Mouse (Mus musculus): ENCODE measurements around the gene Vwa1.

Vwa1 gene

DNA sequence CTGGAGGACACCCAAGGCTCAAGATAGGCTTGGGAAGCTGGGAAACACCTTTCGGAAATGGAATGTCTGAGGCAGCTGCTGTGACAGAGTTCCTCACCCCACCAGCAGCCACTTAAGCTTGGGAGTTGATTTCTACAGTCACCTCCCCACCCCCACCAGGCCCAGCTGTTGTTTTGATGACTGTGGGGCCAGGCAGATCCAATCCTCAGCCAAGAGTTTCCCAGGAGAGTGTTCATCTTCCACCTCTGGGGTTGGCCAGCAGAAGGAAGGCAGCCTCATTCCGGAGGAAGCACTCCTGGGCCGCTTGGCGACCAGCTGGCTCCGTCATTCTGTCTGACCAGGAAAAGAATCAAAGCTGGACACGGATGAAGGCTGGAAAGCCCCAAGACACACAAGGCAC, 6.4 kb upstream of the Vwa1 start:
- in situ Hi-C loops (cut with MboI; ENCODE audit: low sequenced_read_pairs): no loop called here

DNA sequence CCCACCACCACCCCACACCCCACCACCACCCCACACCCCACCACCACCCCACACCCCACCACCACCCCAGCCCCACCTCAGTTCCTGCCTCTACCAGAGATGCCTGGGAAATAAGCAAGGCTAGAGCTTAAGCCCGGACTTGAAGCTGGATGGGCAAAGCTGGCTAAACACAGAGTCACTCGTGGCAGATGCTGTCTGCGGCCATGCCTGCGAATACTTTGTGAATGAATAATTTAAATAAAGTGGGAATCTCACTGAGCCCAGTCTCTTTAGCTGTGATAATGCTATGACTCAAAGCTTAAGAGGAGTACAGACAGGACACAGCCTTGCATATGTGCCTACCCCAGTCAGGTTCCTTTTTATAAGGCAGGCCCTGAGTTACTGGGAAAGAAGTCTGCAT, 5.0 kb upstream of the Vwa1 start:
- in situ Hi-C loops (cut with MboI; ENCODE audit: low sequenced_read_pairs): no loop called here

DNA sequence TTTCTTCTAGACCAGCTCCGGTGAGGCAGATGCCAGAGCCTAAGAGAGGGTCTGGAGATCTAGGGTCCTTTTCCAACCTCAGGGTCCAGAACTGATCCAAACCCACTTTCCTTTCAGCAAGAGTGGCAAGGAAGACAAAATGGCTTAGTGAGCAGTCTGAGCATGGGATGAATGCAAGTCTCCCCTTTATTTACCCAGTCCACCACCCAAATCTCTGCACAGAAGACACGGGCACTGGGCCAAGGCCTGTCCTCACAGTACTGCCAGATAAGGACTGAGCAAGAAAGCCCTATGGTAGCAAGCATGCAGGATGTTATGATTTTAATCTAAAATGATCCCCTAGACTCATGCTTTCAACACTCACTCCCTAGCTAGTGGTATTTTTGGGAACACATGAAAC, 3.3 kb upstream of the Vwa1 start:
- in situ Hi-C loops (cut with MboI; ENCODE audit: low sequenced_read_pairs): no loop called here

DNA sequence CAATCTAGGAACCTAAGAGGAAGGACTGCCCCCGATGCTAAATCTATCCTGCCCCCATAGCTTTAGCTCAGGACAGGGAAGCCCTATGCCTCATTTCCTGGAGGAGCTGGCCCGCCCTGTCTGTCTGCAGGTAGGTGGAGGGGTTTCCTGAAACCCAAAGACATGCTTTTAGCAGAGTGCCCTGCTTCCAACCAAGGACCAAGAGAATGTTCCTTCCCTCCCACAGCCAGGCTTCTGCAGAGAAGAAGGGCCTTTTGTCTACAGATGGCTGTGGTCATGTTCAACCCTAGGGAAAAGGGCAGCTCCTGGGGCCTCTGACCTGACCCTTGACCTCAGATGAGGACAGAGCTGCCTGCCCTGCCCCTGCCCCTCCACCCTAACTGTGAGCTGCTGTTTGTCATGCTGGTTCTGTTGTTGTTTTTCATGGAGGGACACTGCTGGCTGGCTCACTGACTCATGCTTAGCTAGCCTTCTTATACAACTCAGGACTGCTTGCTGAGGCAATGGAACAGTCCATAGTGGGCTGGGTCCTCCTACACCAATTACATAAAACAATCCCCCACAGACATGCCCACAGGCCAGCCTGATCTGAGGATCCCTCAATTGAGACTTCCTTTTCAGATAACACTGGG, 2.3 kb upstream of the Vwa1 start:
- in situ Hi-C loops (cut with MboI; ENCODE audit: low sequenced_read_pairs): no loop called here

DNA sequence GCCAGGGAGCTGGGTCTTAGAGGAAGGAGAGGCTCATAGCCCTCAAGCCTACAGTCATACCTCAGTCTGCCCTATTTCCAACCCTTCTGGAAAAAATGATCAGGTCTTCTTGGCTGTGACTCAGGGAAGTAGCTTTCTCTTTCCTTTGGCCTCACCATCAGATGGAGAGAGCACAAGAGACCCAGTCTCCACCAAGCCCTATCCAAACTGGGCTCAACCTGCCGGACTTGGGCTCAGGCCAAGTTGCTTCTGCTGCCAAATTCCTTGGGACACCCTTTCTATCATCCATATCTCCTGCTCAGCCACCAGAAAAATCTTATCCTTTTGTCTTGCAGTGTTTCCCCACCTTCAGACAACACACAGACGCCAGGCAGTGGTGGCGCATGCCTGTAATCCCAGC, 1.4 kb upstream of the Vwa1 start:
- in situ Hi-C loops (cut with MboI; ENCODE audit: low sequenced_read_pairs): no loop called here

DNA sequence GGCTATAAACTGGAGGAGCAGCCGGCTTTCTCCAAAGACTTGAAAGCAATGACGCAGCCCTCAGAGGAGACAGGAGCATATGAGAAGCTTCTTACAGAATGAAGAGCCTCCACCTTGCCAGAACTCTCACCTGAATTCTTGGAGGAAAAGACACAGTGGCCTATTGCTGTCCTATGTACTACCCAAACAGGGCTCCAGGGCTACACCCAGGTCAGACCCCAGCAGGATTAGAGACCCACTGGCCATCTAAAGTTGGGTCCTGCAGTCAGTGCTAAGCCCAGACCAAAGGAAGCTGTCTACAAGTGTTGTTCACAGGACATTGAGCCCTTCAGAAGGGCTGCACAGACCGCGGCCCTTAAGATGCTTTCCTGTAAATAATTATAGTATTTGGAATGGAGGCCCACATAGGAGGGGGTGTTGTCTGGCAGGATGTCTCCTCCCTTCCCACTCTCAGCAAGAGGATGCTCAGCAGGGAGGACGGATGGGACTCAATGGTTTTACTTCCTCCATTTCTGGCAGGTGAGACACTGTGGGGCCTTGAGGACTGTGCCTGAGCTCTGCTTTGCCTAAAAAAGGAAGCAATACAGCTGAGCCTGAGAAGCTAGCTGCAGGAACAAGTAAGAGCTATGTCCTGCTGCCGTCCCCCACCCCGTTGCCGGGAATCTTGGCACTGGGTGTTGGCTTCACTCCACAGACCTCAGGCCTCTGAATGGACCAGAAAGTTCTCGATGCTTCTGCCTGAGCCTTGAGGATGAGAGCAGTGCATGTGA, 658 bp upstream of the Vwa1 start:
- in situ Hi-C loops (cut with MboI; ENCODE audit: low sequenced_read_pairs): no loop called here

DNA sequence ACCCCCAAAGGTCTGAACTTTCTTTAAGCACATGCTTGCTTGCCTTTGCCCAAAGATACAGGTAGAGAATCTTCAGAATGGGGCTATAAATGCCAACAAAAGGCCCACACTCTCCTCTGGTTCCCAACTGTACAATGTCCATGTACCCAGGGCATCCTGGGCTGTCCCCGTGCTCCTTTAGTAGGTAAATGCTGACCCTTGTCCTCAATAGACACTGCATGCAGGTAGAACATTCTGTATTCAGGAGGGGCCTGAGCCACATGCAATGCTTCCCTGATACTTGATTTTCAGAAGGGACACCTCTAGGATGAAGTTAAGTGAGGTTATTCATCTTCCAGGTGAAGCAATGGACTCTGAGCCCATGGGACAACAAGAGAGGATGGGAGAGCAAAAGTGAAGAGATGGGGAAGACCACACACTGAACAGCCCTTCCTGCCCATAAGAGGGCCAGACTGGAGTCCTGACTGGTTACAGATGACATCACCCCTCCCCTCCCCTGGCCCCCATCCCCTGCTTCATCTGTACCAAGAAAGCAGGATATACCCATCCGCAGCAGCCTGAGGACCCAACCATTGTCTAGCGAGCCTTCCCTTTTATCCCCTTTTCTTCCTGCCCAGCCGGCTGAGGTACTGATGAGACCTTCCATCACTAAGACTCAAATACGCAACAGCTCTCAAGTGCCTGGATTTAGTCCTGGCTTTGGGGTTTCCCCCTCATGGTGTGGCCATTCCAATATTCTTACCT, 991 bp downstream of the Vwa1 start:
- in situ Hi-C loops (cut with MboI; ENCODE audit: low sequenced_read_pairs): no loop called here

DNA sequence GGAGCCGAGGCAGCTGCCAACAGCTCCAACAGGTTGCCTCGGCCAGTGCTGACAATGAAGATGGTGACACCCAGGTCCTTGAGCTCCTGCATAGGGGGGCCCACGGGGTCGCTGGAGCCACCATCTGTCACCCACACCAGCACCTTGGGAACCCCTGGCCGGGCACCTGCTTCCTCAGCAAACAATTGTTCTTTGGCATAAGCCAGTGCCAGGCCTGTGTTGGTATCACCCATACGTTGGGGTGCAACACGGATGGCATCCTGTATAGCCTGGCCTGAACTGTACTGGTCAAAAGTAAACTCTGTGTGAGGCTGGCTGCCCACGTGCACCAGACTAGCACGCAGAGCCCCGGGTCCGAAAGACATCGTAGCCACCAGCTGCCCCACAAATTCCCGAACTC, 1.7 kb downstream of the Vwa1 start:
- in situ Hi-C loops (cut with MboI; ENCODE audit: low sequenced_read_pairs): no loop called here

DNA sequence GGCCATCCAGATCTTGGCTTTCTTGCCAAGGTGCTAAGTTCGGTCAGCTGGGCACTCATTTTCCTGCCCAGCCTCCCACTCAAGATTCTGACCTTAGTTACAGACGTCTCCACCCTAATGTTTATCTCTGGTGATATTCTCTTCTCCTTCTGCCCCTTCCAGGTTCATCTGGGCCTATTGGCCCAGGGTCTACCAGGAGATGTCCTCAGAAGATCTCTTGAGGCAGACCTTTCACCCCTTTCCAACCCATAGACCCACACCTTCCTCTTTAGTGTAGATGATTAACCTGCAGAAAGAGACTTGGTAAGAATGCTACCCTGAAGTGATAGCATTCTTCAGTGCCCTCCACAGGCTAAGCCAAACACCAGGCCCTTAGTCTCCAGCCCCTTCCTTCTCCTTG, 2.8 kb downstream of the Vwa1 start:
- in situ Hi-C loops (cut with MboI; ENCODE audit: low sequenced_read_pairs): no loop called here

DNA sequence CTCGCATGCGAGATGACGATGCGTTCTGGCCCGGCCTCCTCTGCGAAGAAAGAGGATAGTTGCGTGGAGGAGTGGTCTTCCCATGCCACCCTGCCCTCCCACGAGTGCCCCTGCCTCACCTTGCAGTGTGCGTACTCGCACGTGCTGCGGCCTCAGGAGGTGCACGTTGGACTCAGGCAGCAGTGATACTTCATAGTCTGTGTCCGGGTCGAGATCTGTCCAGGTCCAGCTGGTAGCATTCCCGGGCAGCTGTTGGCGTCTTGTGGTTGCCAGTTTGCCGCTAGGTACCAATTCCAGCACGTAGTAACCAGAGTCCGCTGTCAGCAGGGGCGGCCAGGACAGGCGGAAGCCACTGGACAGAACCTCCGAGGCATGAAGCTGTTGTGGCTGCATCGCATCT, 3.9 kb downstream of the Vwa1 start:
- in situ Hi-C loops (cut with MboI; ENCODE audit: low sequenced_read_pairs): no loop called here

DNA sequence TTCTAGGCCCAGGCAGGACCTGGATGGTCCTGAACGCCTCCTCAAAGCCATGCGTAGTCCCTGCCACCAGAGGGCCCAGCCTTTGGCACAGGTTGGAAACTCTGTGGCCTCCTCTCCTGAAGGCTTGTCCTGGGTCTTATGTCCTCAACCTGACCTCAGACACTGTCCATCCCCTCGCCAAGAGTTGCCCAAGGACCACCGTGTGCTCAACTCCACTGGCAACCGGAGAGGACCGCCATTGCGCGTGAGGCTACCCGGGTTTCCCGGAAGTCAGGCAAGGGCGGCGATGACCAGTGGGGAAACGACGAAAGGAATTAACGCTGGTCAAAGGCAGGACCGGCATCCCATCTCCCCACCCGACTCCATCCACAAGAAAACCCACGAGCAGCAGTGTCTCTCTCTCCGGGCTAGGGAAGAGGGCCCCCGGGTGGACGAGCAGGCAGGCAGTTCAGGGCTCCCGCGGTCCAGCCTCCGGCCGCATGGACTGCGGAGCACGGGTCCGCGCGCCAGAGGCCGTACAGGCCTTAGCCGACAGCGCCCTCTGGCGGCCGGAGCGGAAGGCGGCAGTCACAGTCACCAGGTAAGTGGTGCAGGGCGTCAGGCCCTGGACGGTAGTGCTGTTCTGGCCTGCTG, 4.5 kb downstream of the Vwa1 start:
- in situ Hi-C loops (cut with MboI; ENCODE audit: low sequenced_read_pairs): no loop called here

DNA sequence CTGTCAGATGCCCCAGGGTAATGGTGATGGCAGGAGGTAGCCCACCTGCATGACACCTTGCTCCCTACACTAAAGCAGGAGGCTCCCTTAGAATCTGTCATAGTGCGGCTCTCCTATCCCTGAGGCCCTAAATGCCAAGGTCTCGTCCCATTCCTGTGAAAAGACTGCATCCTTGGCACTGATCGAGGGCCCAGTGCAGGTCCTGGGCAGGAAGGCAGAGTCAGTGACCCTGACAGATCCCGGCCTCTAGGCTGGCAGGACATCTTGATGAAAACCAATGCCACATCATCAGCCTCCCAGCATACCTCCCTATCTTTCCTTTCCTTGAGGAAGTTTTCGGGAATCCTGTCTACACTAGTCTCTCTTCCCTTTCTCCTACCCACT, 5.0 kb downstream of the Vwa1 start:
- in situ Hi-C loops (cut with MboI; ENCODE audit: low sequenced_read_pairs): no loop called here

DNA sequence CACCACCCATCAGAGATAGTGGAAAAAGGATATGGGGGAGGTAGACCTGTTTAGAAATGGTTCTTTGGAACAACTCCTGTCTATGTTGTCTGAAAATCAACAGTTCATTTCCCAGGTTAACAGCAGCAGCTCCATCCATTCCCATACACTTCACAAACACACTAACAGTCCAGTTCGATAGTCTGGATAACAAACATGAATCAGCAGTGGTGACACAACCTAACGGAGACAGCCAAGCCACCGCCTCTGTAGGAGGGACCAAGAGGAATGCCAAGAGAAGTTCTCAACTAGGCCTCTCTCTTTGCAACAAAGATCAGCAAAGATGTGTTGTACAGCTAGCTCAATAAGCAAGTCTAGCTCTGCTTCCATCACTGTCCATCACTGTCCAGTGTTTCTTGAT, 12.1 kb downstream of the Vwa1 start:
- in situ Hi-C loops (cut with MboI; ENCODE audit: low sequenced_read_pairs): no loop called here

DNA sequence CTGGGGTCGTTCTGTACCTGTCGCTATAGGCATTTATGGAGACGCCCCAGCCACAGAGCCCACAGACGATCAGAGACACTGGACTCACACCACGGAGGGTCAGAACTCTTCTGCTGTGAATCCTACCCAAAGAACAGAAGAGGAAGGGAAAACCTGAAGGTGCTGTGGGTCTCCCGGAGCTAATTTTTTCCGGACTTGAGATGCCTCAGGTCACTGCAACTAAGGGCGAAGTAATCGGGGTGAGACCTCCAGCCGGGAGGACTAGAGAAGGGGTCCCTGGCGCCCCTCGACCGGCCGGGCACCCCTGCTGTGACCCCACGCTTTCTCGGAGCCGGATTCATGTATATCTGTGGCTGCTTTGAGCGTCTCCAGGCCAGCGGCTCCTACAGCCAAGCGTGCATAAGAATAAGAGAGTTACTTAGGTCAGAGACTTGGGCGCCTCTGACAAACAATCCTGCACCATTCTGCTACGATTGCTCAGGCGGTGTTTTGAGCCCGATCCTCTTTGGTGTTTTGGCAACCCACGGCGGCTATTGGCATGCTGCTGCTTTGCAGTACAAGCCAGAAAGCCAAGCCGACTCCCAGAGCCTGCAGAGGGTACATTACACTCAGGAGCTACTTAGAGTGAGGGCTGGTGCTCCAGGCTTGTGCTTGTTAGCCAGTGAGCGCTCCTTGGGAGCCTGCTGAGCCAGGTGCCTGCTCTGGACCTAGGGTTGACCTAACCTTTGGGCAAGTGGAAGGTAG, 13.0 kb downstream of the Vwa1 start:
- in situ Hi-C loops (cut with MboI; ENCODE audit: low sequenced_read_pairs): no loop called here

DNA sequence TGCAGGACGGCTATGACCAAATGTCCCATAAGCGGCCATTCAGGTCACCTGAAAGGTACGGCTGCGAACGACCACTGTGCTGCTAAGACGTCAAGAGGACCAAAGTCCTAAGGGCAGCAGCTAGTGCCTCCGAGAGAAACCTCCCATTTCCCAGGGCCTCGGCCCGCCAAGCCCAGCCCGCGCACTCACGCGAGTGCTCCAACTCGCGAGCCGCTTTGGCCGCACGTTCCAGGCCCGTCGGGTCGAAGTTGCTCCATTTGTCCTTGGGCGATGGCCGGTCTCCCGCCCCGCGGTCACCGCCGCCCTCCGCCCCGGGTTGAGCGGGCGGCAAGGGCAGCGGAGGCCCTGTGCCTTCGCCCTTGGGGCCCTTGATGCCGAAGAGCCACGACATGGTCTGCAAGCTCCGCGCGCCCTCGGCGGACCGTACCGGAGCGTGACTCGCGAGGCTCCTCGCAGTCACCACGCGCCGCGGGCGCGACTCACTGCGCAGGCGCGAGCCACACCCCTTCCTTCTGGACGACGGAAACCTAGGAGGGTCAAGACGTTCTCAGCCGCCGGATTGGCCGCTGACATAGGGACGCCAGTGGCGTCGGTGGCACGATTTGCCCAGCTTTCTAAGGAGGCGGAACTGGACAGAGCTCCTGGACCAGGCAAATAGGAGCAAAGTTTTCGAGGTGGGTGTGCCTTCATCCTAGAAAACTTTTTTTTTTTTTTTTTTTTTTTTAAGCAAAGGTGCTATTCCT, 13.7 kb downstream of the Vwa1 start, which contains the start of gene Atad3a:
Gene Atad3a, minus strand, starts transcription at position 481 of the 743 bp plus-strand sequence.
- in situ Hi-C loops (cut with MboI; ENCODE audit: low sequenced_read_pairs): no loop called here

DNA sequence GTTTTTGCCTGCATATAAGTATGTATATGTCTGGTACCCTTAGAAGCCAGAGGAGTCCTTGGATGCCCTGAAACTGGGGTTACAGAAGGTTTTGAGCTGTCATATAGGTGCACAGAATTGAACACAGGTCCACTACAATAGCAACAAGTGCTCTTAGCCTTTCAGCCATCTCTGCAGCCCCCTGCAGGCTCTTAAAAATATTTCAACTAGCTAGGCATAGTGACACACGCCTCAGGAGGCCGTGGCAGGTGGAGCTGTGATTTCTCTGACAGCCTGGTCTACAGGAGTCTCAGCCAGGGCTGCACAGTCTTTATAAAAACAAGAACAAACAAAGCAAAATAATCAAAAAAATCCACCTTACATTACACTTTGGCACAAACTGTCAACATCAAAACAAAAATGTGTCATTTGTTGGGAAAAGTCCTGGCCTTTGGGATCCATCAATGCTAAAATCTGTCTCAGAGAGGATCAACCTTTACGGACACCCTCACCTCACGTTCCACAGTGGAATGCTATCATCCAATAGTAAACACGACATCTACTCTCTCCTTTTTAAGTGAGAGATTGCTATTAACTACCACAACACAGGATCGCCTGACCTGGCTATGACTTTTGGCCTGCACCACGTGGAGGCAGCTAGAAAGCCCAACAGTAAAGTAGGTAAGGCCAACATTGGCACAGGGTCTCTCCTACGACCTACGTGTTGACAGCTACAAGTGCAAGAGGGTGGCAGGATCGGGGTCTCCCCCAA, 14.5 kb downstream of the Vwa1 start:
- in situ Hi-C loops (cut with MboI; ENCODE audit: low sequenced_read_pairs): no loop called here

DNA sequence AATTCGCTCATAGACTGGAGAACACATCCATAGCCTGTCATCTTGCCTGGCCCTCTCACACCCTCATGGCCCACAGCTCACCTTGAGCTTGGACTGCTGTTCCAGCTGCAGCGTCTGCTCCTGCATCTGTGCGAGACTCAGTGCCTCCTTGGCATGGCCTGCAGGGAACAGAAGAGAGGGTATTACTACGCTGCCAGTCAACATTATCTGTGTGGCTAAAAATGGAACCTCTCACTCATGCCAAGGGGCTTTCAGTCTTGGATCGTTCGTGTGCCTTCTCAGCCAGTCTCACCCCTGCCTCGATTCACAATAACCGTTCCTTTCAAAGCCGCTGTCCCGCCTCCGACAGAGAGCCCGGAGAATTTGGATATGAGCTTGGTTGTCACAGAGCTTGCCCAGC, 17.5 kb downstream of the Vwa1 start:
- in situ Hi-C loops (cut with MboI; ENCODE audit: low sequenced_read_pairs): no loop called here

DNA sequence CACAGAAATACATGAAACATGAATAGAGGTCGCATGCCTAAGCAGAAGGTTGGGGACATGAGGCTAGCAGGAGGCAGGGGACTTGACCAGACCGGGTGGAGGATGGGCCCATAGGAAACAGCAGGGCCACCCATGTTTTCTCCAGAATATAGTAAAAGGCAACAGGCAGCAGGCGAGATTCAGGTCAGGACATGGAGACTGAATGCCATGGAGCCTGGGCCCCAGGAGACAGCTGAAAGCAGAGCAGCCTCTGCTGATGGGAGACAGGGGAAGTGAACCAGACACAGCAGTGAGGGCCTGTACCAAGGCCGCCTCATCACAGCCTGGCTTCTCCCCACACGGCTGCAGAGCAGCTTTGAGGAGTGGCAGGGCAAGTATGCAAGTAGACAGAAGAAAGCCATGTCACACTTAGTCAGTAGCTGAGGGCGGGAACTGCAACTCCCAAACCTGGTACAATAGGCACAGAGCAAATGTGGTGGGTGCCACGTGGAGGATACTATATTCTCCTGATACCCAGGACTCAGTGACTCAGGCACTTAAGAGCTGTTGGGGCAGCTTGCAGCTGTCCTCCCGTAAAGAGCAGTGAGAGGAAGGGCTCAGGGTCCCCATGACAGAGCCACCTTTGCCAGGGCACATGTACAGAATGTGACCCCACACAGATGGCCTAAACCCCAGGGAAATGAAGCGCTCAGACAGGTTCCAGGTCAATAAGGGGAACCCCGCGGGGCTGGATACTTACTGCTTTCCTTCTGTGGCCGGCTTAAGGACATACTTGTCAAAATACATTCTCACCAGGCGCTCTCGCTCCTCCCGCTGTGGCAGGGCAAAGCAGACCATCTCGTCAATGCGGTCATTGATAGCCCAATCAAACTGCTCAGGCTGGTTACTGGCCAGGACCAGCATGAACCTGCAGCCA, 27.7 kb downstream of the Vwa1 start:
- in situ Hi-C loops (cut with MboI; ENCODE audit: low sequenced_read_pairs): no loop called here

Measured in CH12F3 (cell line).